Mouse (Mus musculus) hindbrain, postnatal 0 days (tissue): ENCODE results near the gene Ahdc1. TPM values are rescaled to one million over a fixed set of nuclear protein-coding genes. Genes with fewer than 3 reads are reported as not detected.
"Not testable (repeated sequence)": the region's sequence is repeated elsewhere in the genome, so short reads cannot be mapped to it uniquely, and the experiment has no call there.

Source experiments
- ATAC-seq: fragments of 200-750 bp; cut with Nextera tagmentation; 2 replicates; pipeline ENCODE4 v1.8.0; 2017; ENCODE audit warnings: mild to moderate bottlenecking, moderate TSS enrichment, moderate library complexity
- DNase-seq: peaks from one replicate; pipeline ENCODE4 v3.0.0-alpha.2; 2015; ENCODE audit warnings: low spot score
- H3K27ac ChIP-seq: fragments of 300-500 bp; sonication (generic); 2 replicates; pipeline ENCODE4 v1.5.1; 2014; ENCODE audit warnings: mild to moderate bottlenecking
- H3K27me3 ChIP-seq: fragments of 300-500 bp; sonication (generic); 2 replicates; pipeline ENCODE4 v1.6.1; 2014; ENCODE audit warnings: low read length, mixed read lengths; ENCODE audit not compliant: insufficient read depth
- H3K36me3 ChIP-seq: fragments of 300-500 bp; sonication (generic); 2 replicates; pipeline ENCODE4 v1.6.1; 2014; ENCODE audit warnings: low read length, mixed read lengths; ENCODE audit not compliant: insufficient read depth
- H3K4me1 ChIP-seq: fragments of 300-500 bp; sonication (generic); 2 replicates; pipeline ENCODE4 v1.6.1; 2014; ENCODE audit warnings: antibody characterized with exemption, low read length, mixed read lengths; ENCODE audit not compliant: insufficient read depth
- H3K4me2 ChIP-seq: fragments of 300-500 bp; sonication (generic); 2 replicates; pipeline ENCODE4 v1.6.1; 2014; ENCODE audit warnings: low read depth, mild to moderate bottlenecking, low read length, moderate library complexity, mixed read lengths
- H3K4me3 ChIP-seq: fragments of 300-500 bp; sonication (generic); 2 replicates; pipeline ENCODE4 v1.5.1; 2014; ENCODE audit warnings: low read length
- H3K9ac ChIP-seq: fragments of 300-500 bp; sonication (generic); replicated peaks from 2 replicates; pipeline ENCODE4 v1.6.1; 2014; ENCODE audit warnings: mild to moderate bottlenecking, low read length, moderate library complexity, mixed read lengths
- H3K9me3 ChIP-seq: fragments of 300-500 bp; sonication (generic); 2 replicates; pipeline ENCODE4 v1.6.1; 2016; ENCODE audit warnings: low read length, mixed read lengths
- CTCF ChIP-seq: IDR thresholded peaks from 2 replicates; pipeline ENCODE4 v1.5.1; 2016; ENCODE audit warnings: antibody characterized with exemption, control low read depth, low read depth
- WGBS: fragments of 180-500 bp; shearing (Covaris S2); extraction: QIAGEN DNeasy Blood & Tissue Kit; methylation state at CpG from one replicate; pipeline ENCODE4 v1.1.7; 2014; 5-methylcytosine and 5-hydroxymethylcytosine counted together
- polyA plus RNA-seq: library from polyadenylated mRNA; unstranded; fragments of >200 nt; fragmentation: Nextera tagmentation; extraction: Ambion mirVana; gene quantifications from 2 replicates; pipeline ENCODE4 v1.2.1, GENCODE M21; 2015
- total RNA-seq: library from RNA; depleted of rRNA; stranded (reverse); fragments of >200 nt; gene quantifications from 2 replicates; pipeline ENCODE4 v1.2.3, GENCODE M21; 2014

Ahdc1 gene
- total and polyA plus RNA-seq, 2 experiments from 2014 or later = 10.8 to 106 TPM

- H3K4me3 ChIP-seq = no peak overlapping the region
- peak overlapping the region; percentile 30; the same call in 1 of the 2 replicates for H3K9ac ChIP-seq
- H3K4me2 ChIP-seq = peak overlapping the region; percentile 39
- 17% methylated on average over 16 of the region's 16 CpGs for WGBS
- ATAC-seq (peak; percentile 79), DNase-seq (peak; percentile 83)
- H3K4me1 ChIP-seq = peaks cover 39% of the 10 kb centered on the region
- no peak for TF ChIP-seq CTCF
- H3K27me3 ChIP-seq = no peaks in the 10 kb centered on the region
- H3K27ac ChIP-seq = peak overlapping the region; percentile 90
- no peaks in the 10 kb centered on the region for H3K9me3 ChIP-seq
- H3K36me3 ChIP-seq = no peaks in the 10 kb centered on the region
Measured at GRCm38 (mm10) chr4:133094936-133095733, 84.1 kb downstream of the Ahdc1 start.

DNA sequence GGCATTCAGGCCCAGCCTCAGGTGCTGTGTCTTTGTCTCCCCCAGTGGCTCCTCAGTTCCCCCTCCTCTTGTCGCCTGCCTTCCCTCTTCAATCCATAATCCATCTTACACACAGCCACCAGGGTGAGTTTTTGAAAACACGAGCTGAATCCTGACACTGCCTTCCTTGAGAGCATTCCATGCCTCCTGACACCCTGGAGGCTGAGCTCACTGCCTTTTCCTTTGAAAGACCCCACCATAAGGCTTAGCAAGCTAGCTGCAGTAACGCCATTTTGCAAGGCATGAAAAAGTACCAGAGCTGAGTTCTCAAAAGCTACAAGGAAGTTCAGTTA is 84.6 kb downstream of the Ahdc1 start:
- ATAC-seq = not testable (repeated sequence)

DNA sequence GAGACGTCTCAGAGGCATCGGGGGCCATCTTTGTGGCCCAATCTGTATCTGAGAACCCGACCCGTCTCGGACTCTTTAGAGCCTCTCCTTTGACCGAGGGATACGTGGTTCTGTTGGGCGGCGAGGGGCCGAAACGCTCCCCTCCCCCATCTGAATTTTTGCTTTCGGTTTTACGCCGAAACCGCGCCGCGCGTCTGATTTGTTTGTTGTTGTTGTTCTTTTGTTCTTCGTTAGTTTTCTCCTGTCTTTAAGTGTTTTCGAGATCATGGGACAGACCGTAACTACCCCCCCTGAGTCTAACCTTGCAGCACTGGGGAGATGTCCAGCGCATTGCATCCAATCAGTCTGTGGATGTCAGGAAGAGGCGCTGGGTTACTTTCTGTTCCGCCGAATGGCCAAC is 85.6 kb downstream of the Ahdc1 start:
- 0% methylated on average over 11 of the region's 26 CpGs for WGBS
- not testable (repeated sequence) for H3K36me3 ChIP-seq, H3K9ac ChIP-seq, H3K27ac ChIP-seq, H3K4me2 ChIP-seq, DNase-seq, H3K9me3 ChIP-seq, H3K4me3 ChIP-seq, H3K27me3 ChIP-seq, ATAC-seq
- peaks cover 24% of the 10 kb centered on the region for H3K4me1 ChIP-seq

More for the DNA sequence above, 84.6 kb downstream of the Ahdc1 start:
- not testable (repeated sequence) for H3K36me3 ChIP-seq, H3K9me3 ChIP-seq, H3K27me3 ChIP-seq, DNase-seq, H3K4me3 ChIP-seq
- Histone ChIP-seq H3K27ac (peak overlapping the region; percentile 90), H3K4me2 (peak overlapping the region; percentile 39), H3K4me1 (peaks cover 34% of the 10 kb centered on the region), H3K9ac (peak overlapping the region; percentile 30; the same call in 1 of the 2 replicates)
- TF ChIP-seq CTCF = peak; percentile 43
- WGBS = 20% methylated on average over 3 of the region's 3 CpGs

DNA sequence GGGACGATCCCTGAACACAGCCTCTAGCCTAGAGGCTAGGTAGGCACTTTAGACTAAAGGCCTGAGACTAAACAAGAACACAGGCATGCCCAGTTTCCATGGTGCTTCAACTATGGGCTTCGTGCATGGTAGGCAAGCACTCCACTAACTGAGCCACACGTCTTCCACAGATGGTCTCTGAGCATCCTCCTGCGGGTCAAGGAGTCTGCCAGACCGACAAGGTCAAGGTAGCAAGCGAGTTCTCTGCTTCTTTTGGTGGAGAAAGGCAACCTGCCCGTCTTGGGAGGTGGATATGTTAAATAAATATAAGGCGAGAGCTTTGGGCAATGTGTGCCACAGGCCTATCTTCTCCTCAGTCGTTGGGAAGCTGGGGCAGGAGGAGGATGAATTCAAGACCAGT is 90.7 kb downstream of the Ahdc1 start:
- DNase-seq (no peak), ATAC-seq (no peak)
- Histone ChIP-seq H3K4me2 (peak overlapping the region; percentile 43), H3K4me3 (no peak overlapping the region), H3K4me1 (peaks cover 5% of the 10 kb centered on the region; the same call in 1 of the 2 replicates), H3K36me3 (no peaks in the 10 kb centered on the region), H3K27me3 (no peaks in the 10 kb centered on the region), H3K9ac (no peak overlapping the region), H3K9me3 (no peaks in the 10 kb centered on the region), H3K27ac (no peak overlapping the region)
- no peak for TF ChIP-seq CTCF
- WGBS = 63% methylated on average over 9 of the region's 9 CpGs

- DNase-seq (no peak), ATAC-seq (0 out of 2 replicates have a peak, but pooled peaks have one; percentile 43)
- H3K4me1 ChIP-seq = peaks cover 5% of the 10 kb centered on the region
- TF ChIP-seq CTCF = no peak
- WGBS = 24% methylated on average over 15 of the region's 16 CpGs
- no peaks in the 10 kb centered on the region for H3K36me3 ChIP-seq
- H3K9me3 ChIP-seq = no peaks in the 10 kb centered on the region
- H3K27me3 ChIP-seq = no peaks in the 10 kb centered on the region
- no peak overlapping the region for H3K4me3 ChIP-seq
- no peak overlapping the region for H3K9ac ChIP-seq
- H3K27ac ChIP-seq = peak overlapping the region; percentile 36; the same call in 1 of the 2 replicates
- peak overlapping the region; percentile 35 for H3K4me2 ChIP-seq
Measured at GRCm38 (mm10) chr4:133103525-133104193, 92.6 kb downstream of the Ahdc1 start.

GRCm38 (mm10) chr4:133104194-133104569 is 93.1 kb downstream of the Ahdc1 start:
- peaks cover 5% of the 10 kb centered on the region for H3K4me1 ChIP-seq
- 39% methylated on average over 9 of the region's 10 CpGs for WGBS
- DNase-seq = no peak
- H3K4me2 ChIP-seq = peak overlapping the region; percentile 35; the same call in 1 of the 2 replicates
- no peaks in the 10 kb centered on the region for H3K9me3 ChIP-seq
- H3K27me3 ChIP-seq = no peaks in the 10 kb centered on the region
- H3K36me3 ChIP-seq = no peaks in the 10 kb centered on the region
- ATAC-seq = no peak
- no peak overlapping the region for H3K9ac ChIP-seq
- TF ChIP-seq CTCF = no peak
- no peak overlapping the region for H3K4me3 ChIP-seq
- no peak overlapping the region for H3K27ac ChIP-seq

DNA sequence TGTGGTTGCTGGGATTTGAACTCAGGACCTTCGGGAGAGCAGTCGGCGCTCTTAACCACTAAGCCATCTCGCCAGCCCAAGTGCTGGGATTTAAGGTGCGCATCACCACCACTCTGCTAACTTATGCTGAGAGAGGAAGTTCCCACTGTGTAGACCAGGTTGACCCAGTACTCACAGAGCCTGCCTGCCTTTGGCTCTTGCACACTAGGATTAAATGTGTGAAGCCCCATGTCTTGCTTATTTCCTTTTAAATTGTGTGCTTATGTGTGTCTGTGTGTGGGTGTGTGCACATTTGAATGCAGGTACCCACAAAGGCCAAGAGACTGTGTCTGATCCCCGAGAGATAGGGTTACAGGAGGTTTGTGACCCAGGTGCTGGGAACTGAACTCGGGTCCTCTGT is 95.6 kb downstream of the Ahdc1 start:
- DNase-seq (no peak), ATAC-seq (no peak)
- Histone ChIP-seq H3K4me1 (peaks cover 5% of the 10 kb centered on the region), H3K4me2 (no peak overlapping the region), H3K4me3 (no peak overlapping the region), H3K9me3 (no peaks in the 10 kb centered on the region), H3K27me3 (no peaks in the 10 kb centered on the region), H3K9ac (no peak overlapping the region), H3K36me3 (no peaks in the 10 kb centered on the region), H3K27ac (no peak overlapping the region)
- WGBS = 96% methylated on average over 7 of the region's 7 CpGs
- no peak for TF ChIP-seq CTCF
